Mouse (Mus musculus) urinary bladder, postnatal 0 days (tissue): ENCODE data around the gene Mgat4d. TPM values are rescaled to one million over a fixed set of nuclear protein-coding genes. Genes with fewer than 3 reads are reported as not detected.

Experiments
- polyA plus RNA-seq: library from polyadenylated mRNA; unstranded; fragments of >200 nt; fragmentation: Nextera tagmentation; extraction: Ambion mirVana; gene quantifications from 2 replicates; pipeline ENCODE4 v1.2.1, GENCODE M21; 2015

Gene Mgat4d
- not detected in 2 replicates for polyA plus RNA-seq

DNA sequence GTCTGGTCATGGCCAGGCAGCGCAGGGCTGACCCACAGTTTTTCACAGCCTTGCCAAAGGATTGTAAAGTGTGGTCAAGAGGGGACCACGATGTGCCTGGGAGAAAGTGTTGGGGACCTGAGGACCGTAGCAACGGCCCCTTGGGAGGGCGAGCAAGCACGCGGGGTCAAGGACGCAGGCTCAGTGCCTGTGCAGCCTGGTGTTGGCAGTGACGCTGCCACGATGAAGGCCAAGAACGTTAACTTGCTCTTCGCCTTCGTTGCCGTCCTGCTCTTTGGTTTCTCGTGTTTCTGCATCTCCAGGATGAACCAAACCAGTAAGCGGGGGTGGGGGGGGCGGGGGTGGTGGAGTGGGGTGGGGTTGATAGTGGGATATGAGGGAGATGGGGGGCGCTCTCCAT lies at the start of gene Mgat4d:
Gene Mgat4d, plus strand, starts transcription at position 209 of the 400 bp plus-strand sequence.

DNA sequence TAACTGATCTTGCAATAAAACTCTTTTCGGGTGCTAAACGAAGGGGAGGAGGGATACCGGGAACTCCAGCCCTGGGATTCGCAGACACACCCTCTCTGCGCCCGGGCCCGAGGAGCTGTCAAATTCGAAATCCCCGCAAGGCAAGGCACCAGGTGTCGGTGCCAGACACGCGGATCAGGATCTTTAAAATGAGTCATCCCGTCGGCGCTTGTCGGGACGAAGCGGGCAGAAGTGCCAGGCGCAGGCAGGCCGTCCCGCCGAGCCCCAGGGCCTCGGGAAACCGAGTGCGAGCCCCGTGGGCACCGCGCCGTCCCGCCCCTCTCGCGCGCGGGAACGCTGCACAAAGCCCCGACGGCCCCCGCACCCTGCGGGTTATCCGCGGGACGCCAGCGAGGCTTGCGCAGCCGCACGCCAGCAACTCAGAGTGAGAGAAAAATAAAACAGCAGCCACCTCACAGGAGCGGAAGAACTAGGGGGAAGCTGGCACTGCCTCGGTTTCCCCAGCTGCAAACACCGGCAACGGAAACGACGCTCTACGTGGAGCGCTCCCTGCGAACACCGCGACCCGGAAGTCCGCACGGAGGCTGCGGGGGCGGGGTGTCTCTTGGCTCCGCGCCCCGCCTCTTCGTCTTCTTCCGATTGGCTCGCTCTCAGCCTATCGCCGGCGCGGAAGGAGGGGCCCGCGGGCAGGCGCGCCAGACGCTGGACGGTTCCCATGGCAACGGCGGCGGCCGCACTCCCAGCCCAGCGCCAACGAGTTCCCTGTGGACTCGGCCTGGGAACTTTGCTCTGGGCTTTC lies 16.2 kb upstream of the Mgat4d start, which contains the start of gene Elmod2:
Gene Elmod2, minus strand, starts transcription at position 588 of the 799 bp plus-strand sequence.

DNA sequence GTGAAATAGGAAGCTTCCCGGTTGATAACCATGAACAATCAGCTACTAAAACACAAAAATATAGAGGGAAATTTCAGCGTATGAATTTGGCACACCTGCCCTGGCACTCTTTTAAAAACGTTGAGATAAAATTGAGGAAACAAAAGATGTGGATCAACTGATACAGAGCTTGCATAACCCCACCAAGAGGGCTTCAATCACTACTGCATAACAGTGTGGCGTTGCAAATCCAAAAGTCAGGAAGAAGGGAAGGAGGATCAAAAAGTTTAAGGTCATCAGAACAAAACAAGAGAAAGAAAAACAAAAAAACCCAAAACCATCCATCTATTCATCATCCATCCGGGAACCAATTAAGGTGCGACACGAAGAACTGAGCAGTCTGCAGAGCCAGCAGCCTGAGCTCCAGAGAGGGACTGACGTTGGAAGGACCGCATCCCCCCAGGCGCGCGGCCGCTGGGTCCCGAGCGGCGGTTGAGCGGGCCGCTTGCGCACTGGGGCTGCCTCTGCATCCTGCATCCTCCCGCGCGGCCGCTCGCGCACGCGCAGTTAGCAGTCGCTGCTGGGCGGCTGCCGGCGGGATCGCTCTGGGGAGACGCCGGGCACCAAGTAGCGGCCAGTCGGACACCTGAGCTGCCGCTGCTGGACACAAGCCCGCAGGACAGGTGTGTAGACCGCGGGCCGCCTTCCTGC lies 41.2 kb downstream of the Mgat4d start, which contains the start of gene Clgn:
Gene Clgn, plus strand, starts transcription at position 552 of the 690 bp plus-strand sequence.

Other genes starting within 250 kb of the Mgat4d start
- gene Tbc1d9, start 183.1 kb upstream of the Mgat4d start, polyA plus RNA-seq, result 2.3 and 2.4 TPM in 2 replicates
- 1.8 and 2.0 TPM in 2 replicates for gene Gm10645, start 182.3 kb upstream of the Mgat4d start, polyA plus RNA-seq
- not detected in 2 replicates for gene Ucp1, start 58.1 kb upstream of the Mgat4d start, polyA plus RNA-seq
- gene Elmod2, start 16.0 kb upstream of the Mgat4d start, polyA plus RNA-seq, result 5.8 and 6.0 TPM in 2 replicates
- not detected in 2 replicates for gene Clgn, start 41.4 kb downstream of the Mgat4d start, polyA plus RNA-seq
- 57.3 and 74.5 TPM in 2 replicates for gene Scoc, start 109.9 kb downstream of the Mgat4d start, polyA plus RNA-seq
- gene Olfr370, start 187.3 kb downstream of the Mgat4d start, polyA plus RNA-seq, result not detected in 2 replicates
- gene Ndufb7, start 218.2 kb downstream of the Mgat4d start, polyA plus RNA-seq, result 311 and 318 TPM in 2 replicates